Mouse (Mus musculus): Measurements from ENCODE around the gene Wrap53.

GRCm38 (mm10) chr11:69543598-69543997 lies 36.5 kb downstream of the Wrap53 start:
- TF ChIP-seq CTCF (IDR thresholded peaks at IDR 0.05; ENCODE audit: borderline replicate concordance, insufficient read depth, low read length) = no peak
- no peak for TF ChIP-seq POLR2A (IDR thresholded peaks at IDR 0.05; ENCODE audit: low read depth, low read length)
